Mouse (Mus musculus): ENCODE data around the gene Bhlhb9. TPM values are rescaled to one million over a fixed set of nuclear protein-coding genes. Genes with fewer than 3 reads are reported as not detected.
"Not testable (repeated sequence)": the region's sequence is repeated elsewhere in the genome, so short reads cannot be mapped to it uniquely, and the experiment has no call there.

The Bhlhb9 gene
- 129 and 136 TPM in 2 replicates for polyA plus RNA-seq (2015; fragmentation: Nextera tagmentation; extraction: Ambion mirVana)

GRCm38 (mm10) chrX:135797212-135797644 lies at the start of gene Bhlhb9:
Bhlhb9 (plus strand) TSS chrX:135797594.
- ATAC-seq = peak; percentile 2
- not testable (repeated sequence) for H3K27me3 ChIP-seq (ENCODE audit: control insufficient read depth, insufficient read depth, low read depth, low read length); H3K4me1 ChIP-seq (ENCODE audit: control insufficient read depth, insufficient read depth, low read length); H3K9me3 ChIP-seq (replicated peaks; ENCODE audit: control insufficient read depth, low read length, poor library complexity, severe bottlenecking); H3K36me3 ChIP-seq (ENCODE audit: control insufficient read depth, insufficient read depth, low read length)
- H3K27ac ChIP-seq (ENCODE audit: low read length) = peak within 1 kb of the TSS; percentile 86
- peak within 1 kb of the TSS; percentile 58 for H3K4me3 ChIP-seq (ENCODE audit: low read depth, low read length)
- peak within 1 kb of the TSS; percentile 81 for H3K9ac ChIP-seq (ENCODE audit: low read depth, low read length)
- 10% methylated on average over 3 of the region's 5 CpGs for WGBS
- H3K4me2 ChIP-seq (ENCODE audit: low read length) = peak within 1 kb of the TSS; percentile 45

DNA sequence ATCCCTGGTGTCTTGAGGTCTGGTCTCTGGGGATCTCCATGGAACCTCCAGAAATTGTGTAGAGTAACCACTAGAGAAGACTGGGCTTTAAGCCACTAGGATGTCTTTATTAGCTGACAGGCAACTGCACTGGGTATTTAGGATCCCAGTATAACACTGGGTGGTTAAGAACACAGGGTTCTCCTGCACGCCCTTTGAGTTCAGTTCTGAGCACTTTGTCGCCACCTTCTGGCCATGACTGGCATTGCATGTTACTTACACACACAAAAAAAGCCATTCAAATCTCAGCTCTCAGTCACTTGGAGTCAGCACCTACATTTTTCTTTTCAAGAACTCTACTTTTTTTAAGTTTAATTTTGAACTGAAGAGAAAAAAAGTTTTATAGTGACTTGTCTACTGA lies 44.6 kb upstream of the Bhlhb9 start:
- 10% methylated on average over 2 of the region's 2 CpGs for WGBS
- ATAC-seq = no peak
- no peak overlapping the region for H3K9ac ChIP-seq (ENCODE audit: low read depth, low read length)
- H3K4me1 ChIP-seq (ENCODE audit: control insufficient read depth, insufficient read depth, low read length) = no peaks in the 10 kb centered on the region
- H3K9me3 ChIP-seq (replicated peaks; ENCODE audit: control insufficient read depth, low read length, poor library complexity, severe bottlenecking) = no peaks in the 10 kb centered on the region
- H3K27me3 ChIP-seq (ENCODE audit: control insufficient read depth, insufficient read depth, low read depth, low read length) = no peaks in the 10 kb centered on the region
- H3K36me3 ChIP-seq (ENCODE audit: control insufficient read depth, insufficient read depth, low read length) = no peaks in the 10 kb centered on the region
- no peak overlapping the region for H3K4me3 ChIP-seq (ENCODE audit: low read depth, low read length)
- no peak overlapping the region for H3K4me2 ChIP-seq (ENCODE audit: low read length)
- H3K27ac ChIP-seq (ENCODE audit: low read length) = no peak overlapping the region

DNA sequence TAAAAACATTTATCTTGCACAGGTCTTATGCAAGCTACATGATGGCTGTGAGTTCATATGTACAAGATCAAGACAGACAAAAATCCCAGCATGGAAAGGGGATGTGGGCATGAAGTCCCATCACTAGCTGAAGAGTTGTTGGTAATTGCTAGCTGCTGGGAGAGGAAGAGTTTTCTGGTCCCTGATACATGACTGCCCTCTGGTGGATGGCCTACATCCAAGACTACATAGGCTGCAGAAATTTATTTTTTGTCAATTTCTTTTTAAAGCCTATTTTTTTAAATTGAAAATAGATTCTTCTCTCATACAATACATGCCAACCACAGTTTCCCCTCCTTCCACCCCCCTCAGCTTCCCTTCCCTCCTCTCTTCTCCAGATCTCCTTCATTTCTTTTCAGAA lies 35.7 kb upstream of the Bhlhb9 start:
- Histone ChIP-seq H3K4me3 (ENCODE audit: low read depth, low read length) (no peak overlapping the region), H3K9ac (ENCODE audit: low read depth, low read length) (no peak overlapping the region), H3K4me2 (ENCODE audit: low read length) (no peak overlapping the region), H3K9me3 (replicated peaks; ENCODE audit: control insufficient read depth, low read length, poor library complexity, severe bottlenecking) (no peaks in the 10 kb centered on the region), H3K27me3 (ENCODE audit: control insufficient read depth, insufficient read depth, low read depth, low read length) (no peaks in the 10 kb centered on the region), H3K4me1 (ENCODE audit: control insufficient read depth, insufficient read depth, low read length) (no peaks in the 10 kb centered on the region), H3K27ac (ENCODE audit: low read length) (no peak overlapping the region), H3K36me3 (ENCODE audit: control insufficient read depth, insufficient read depth, low read length) (no peaks in the 10 kb centered on the region)
- ATAC-seq = no peak

DNA sequence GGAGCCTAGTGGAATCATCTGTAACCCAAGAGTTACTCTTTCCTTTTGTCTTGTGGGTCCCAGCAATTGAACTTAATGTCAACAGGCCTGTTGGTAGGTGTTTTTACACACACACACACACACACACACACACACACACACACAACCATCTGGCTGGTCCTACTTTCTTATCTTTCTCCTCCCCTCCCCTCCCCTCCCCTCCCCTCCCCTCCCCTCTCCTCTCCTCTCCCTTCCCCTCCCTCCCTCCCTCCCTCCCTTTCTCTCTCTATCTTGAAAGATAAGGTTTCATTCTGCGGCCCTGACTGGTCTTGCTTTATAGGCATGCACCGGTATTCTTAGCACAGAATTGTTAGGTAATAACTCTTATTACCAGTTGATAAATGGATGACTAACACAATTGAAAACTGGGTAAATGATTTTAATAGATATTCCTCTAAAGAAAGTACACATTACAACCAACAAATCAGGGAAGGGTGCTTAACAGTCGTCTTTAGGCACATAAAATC lies 29.3 kb upstream of the Bhlhb9 start:
- 94% methylated on average over 3 of the region's 3 CpGs for WGBS
- H3K4me3 ChIP-seq (ENCODE audit: low read depth, low read length) = no peak overlapping the region
- no peak overlapping the region for H3K9ac ChIP-seq (ENCODE audit: low read depth, low read length)
- H3K9me3 ChIP-seq (replicated peaks; ENCODE audit: control insufficient read depth, low read length, poor library complexity, severe bottlenecking) = no peaks in the 10 kb centered on the region
- ATAC-seq = no peak
- H3K36me3 ChIP-seq (ENCODE audit: control insufficient read depth, insufficient read depth, low read length) = no peaks in the 10 kb centered on the region
- H3K4me1 ChIP-seq (ENCODE audit: control insufficient read depth, insufficient read depth, low read length) = no peaks in the 10 kb centered on the region
- H3K27me3 ChIP-seq (ENCODE audit: control insufficient read depth, insufficient read depth, low read depth, low read length) = no peaks in the 10 kb centered on the region
- no peak overlapping the region for H3K4me2 ChIP-seq (ENCODE audit: low read length)
- H3K27ac ChIP-seq (ENCODE audit: low read length) = no peak overlapping the region

DNA sequence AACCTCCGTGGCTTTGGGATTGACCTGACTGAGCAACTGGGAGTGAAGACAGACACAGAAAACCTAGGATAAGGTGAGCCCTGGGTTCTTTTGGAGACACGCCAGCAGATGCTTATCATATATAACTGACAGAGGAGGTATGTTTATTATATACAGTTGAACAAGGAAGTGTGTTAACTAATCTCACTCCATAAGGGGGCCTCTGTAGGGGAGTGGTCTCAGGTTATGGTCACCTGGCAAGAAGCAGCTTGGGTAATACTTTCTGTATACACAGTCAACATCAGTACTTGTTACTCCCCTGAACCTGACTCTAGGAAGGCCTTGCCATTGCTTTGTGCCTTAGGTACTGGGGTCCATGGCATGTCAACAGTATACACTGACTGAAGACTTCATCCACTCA lies 28.8 kb upstream of the Bhlhb9 start:
- no peaks in the 10 kb centered on the region for H3K4me1 ChIP-seq (ENCODE audit: control insufficient read depth, insufficient read depth, low read length)
- H3K4me3 ChIP-seq (ENCODE audit: low read depth, low read length) = no peak overlapping the region
- H3K9me3 ChIP-seq (replicated peaks; ENCODE audit: control insufficient read depth, low read length, poor library complexity, severe bottlenecking) = no peaks in the 10 kb centered on the region
- H3K4me2 ChIP-seq (ENCODE audit: low read length) = no peak overlapping the region
- 89% methylated on average over 2 of the region's 2 CpGs for WGBS
- no peaks in the 10 kb centered on the region for H3K27me3 ChIP-seq (ENCODE audit: control insufficient read depth, insufficient read depth, low read depth, low read length)
- H3K9ac ChIP-seq (ENCODE audit: low read depth, low read length) = no peak overlapping the region
- no peaks in the 10 kb centered on the region for H3K36me3 ChIP-seq (ENCODE audit: control insufficient read depth, insufficient read depth, low read length)
- no peak for ATAC-seq
- no peak overlapping the region for H3K27ac ChIP-seq (ENCODE audit: low read length)

DNA sequence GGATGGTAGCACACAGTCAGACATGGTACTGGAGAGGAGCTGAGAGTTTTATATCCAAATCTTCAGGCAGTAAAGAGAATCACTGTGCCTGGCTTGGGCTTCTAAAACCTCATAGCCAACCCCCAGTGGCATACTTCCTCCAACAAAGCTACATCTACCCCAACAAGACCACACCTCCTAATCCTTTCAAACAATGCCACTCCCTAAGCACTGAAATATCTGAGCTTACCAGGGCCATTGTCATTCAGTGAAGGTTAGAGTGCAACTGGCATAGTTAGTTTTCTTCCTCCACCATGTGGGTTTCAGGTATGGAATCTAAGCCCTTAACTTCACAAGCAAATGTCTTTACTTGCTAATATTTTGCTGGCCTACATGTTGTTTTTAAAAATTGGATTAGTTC lies 5.9 kb upstream of the Bhlhb9 start:
- Histone ChIP-seq H3K9ac (ENCODE audit: low read depth, low read length) (no peak overlapping the region), H3K27ac (ENCODE audit: low read length) (no peak overlapping the region), H3K4me2 (ENCODE audit: low read length) (no peak overlapping the region), H3K9me3 (replicated peaks; ENCODE audit: control insufficient read depth, low read length, poor library complexity, severe bottlenecking) (no peaks in the 10 kb centered on the region), H3K4me1 (ENCODE audit: control insufficient read depth, insufficient read depth, low read length) (no peaks in the 10 kb centered on the region), H3K27me3 (ENCODE audit: control insufficient read depth, insufficient read depth, low read depth, low read length) (no peaks in the 10 kb centered on the region), H3K4me3 (ENCODE audit: low read depth, low read length) (no peak overlapping the region), H3K36me3 (ENCODE audit: control insufficient read depth, insufficient read depth, low read length) (no peaks in the 10 kb centered on the region)
- no peak for ATAC-seq

DNA sequence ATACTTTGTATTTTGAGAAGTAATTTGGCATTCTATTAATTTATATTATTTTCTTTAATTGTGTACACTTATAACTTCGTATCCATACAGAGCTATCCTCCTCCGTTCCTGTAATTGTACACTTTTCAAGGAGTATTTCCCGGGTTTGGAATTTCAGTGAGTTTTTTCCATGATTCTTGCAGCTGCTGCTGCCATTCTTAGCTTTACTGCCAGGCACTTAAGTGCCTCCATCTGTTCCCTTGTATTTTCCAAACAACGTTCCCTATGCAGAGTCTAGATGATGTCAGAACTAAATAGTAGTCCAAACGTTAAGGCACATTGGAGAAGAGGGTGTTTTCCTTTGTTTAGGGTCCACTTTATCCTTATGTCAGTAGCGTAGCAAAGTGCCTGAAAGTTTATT lies 5.1 kb upstream of the Bhlhb9 start:
- no peaks in the 10 kb centered on the region for H3K36me3 ChIP-seq (ENCODE audit: control insufficient read depth, insufficient read depth, low read length)
- no peak for ATAC-seq
- no peak overlapping the region for H3K4me2 ChIP-seq (ENCODE audit: low read length)
- no peaks in the 10 kb centered on the region for H3K9me3 ChIP-seq (replicated peaks; ENCODE audit: control insufficient read depth, low read length, poor library complexity, severe bottlenecking)
- no peaks in the 10 kb centered on the region for H3K4me1 ChIP-seq (ENCODE audit: control insufficient read depth, insufficient read depth, low read length)
- no peak overlapping the region for H3K4me3 ChIP-seq (ENCODE audit: low read depth, low read length)
- 78% methylated on average over 6 of the region's 6 CpGs for WGBS
- no peak overlapping the region for H3K27ac ChIP-seq (ENCODE audit: low read length)
- H3K27me3 ChIP-seq (ENCODE audit: control insufficient read depth, insufficient read depth, low read depth, low read length) = no peaks in the 10 kb centered on the region
- H3K9ac ChIP-seq (ENCODE audit: low read depth, low read length) = no peak overlapping the region

DNA sequence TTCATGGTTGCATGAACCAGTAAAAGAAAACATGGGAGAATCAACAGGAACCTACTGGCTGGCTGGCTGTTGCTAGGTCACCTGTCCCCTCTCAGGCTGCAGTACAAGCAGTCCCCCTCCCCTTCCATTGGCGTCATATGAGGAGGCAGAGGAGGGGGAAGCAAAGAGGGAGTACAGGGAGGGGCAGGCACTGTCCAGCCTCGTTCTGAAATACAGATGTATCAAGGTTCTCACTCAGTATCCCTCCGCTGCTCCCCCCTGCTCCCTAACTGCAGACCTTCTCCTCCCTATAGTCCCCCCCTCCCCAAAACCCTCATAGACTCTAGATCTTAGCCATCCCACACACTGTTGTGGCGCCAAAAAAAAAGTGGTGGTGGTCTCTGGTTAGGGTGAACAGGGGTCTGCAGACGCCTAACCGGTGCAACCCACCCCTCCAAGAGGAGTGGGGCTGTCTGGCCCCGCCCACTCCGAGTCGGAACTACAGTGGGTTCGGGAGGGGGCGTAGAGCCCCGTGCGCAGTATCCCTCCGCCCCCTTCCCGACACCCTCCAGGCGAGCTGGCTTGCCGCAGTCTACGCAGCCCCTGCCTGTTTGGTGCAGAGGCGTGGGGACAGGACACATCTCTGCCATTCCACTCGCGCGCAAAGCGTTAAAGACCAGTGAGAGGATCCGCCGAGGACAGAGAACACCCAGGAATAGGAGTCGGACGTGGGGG lies 1.6 kb upstream of the Bhlhb9 start:
- Histone ChIP-seq H3K27ac (ENCODE audit: low read length) (peak overlapping the region; percentile 86), H3K4me2 (ENCODE audit: low read length) (peak overlapping the region; percentile 36), H3K9ac (ENCODE audit: low read depth, low read length) (peak overlapping the region; percentile 81), H3K4me3 (ENCODE audit: low read depth, low read length) (peak overlapping the region; percentile 58)
- not testable (repeated sequence) for H3K36me3 ChIP-seq (ENCODE audit: control insufficient read depth, insufficient read depth, low read length); H3K27me3 ChIP-seq (ENCODE audit: control insufficient read depth, insufficient read depth, low read depth, low read length); H3K9me3 ChIP-seq (replicated peaks; ENCODE audit: control insufficient read depth, low read length, poor library complexity, severe bottlenecking); H3K4me1 ChIP-seq (ENCODE audit: control insufficient read depth, insufficient read depth, low read length)
- peak; percentile 94 for ATAC-seq
- WGBS = 25% methylated on average over 20 of the region's 27 CpGs

DNA sequence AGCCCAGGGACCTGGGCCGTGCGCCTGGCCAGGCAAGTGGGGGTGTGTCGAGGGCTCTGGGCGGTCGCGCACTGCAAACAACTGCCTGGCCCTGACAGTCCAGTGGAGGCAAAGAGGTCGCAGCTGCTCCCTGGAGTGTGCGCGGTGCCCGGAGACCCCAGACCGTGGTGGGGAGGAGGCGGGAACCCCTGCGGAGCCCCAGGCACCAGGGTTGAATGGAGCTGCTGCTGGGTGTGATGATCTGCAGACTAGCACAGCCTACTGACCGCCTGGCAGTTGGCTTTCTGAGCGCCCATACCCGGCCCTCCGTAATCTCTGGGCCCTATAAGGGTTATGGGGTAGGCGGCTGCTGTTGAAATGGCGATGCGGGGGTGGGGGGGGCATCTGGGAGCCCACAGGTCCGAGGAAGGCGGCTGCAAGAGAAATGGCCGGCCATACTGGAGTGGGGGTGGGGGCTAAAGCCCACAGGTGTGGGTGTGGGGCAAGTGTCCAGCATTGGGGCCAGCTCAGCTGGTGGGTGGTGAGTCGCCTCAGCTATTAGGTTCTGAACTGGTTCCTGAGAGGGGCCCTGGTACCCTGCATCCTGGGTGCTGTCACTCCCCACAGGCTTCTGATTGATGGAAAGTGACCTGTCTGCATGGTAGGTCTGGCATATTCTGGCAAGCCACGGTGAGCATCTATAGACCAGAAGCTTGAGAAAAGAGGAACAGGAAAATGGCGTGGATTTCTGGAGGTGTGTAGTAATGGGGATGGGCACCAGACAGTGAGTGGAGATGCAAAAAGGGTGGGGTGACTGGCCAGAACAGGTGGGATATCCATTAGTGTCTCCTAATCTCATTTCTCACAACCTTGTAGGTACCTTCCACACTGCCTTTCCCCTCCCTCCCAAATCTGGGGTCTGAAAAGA lies 836 bp upstream of the Bhlhb9 start:
- H3K36me3 ChIP-seq (ENCODE audit: control insufficient read depth, insufficient read depth, low read length); H3K4me1 ChIP-seq (ENCODE audit: control insufficient read depth, insufficient read depth, low read length); H3K9me3 ChIP-seq (replicated peaks; ENCODE audit: control insufficient read depth, low read length, poor library complexity, severe bottlenecking); H3K27me3 ChIP-seq (ENCODE audit: control insufficient read depth, insufficient read depth, low read depth, low read length): not testable (repeated sequence)
- Histone ChIP-seq H3K4me2 (ENCODE audit: low read length) (peak overlapping the region; percentile 45), H3K9ac (ENCODE audit: low read depth, low read length) (peak overlapping the region; percentile 81), H3K4me3 (ENCODE audit: low read depth, low read length) (peak overlapping the region; percentile 58), H3K27ac (ENCODE audit: low read length) (peak overlapping the region; percentile 86)
- WGBS = 29% methylated on average over 18 of the region's 26 CpGs
- peak; percentile 68 for ATAC-seq

Measured in midbrain, embryonic 16.5 days (tissue).